Mouse (Mus musculus): ENCODE measurements at regions not wholly inside any gene's neighbourhood (a gene's known extent, or its start where the extent isn't known, plus 50 kb on each side); places are given as distances from the start of the nearest gene placed in this dataset.

- Histone ChIP-seq H3K4me3 (replicated peaks; ENCODE audit: low read length) (no peak overlapping the region), H3K9me3 (ENCODE audit: control insufficient read depth, low read length) (no peaks in the 10 kb centered on the region), H3K27me3 (replicated peaks; ENCODE audit: control insufficient read depth, insufficient read depth, low read length) (no peaks in the 10 kb centered on the region), H3K9ac (replicated peaks; ENCODE audit: low read depth, low read length) (no peak overlapping the region), H3K27ac (ENCODE audit: low read length) (no peak overlapping the region), H3K4me1 (replicated peaks; ENCODE audit: control insufficient read depth, insufficient read depth, low read length) (no peaks in the 10 kb centered on the region), H3K4me2 (ENCODE audit: low read length) (no peak overlapping the region), H3K36me3 (ENCODE audit: control insufficient read depth, insufficient read depth) (no peaks in the 10 kb centered on the region)
- 38% methylated on average over 2 of the region's 2 CpGs for WGBS
- ATAC-seq = no peak
Measured at GRCm38 (mm10) chr9:97162465-97162864, 51.5 kb upstream of the Slc25a36 start.
